Mouse (Mus musculus) ovary, postnatal 10 days (tissue): ENCODE data around the gene Yjefn3.

Source experiments
- DNase-seq: peaks from one replicate; pipeline ENCODE4 v3.0.0; 2022; ENCODE audit warnings: low spot score

Gene Yjefn3

DNA sequence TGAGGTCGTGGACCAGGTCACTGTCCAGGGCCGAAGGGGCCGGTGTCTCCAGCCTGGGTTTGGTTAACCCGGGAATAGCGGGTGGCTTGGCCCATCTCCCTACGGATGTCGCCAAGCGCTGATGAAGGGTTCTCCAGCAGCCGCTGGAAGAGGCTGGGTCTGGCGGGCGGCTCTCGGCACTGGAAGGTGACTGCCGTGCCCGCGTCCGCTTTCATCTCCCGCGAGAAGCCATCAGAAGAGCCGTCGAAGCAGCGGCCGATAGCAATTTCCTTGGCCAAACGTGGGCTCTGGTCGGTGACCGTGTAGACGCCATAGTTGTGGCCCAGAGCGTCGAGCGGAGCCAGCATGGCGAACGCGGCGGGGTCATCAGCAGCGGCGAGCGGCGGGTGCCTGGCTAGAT is 21.7 kb downstream of the Yjefn3 start:
- no peak for DNase-seq

DNA sequence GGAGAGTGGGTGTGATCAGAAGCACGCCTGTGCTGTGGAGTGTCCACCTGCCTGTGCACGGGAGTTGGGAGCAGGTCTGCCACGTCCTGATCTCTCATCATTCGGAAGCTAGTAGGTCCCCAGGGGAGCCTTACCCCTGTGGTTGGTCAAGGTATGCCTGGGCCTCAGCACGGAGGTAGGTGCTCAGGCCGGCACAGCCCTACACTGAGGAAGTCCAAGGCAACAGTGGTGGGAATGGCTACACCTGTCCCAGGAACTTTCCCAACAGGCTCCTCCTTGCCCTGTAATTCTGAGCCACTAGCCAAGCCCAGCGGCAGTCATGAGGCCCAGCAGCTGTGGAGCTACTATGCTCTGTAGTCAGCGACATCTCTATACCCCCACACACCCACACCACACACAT is 22.8 kb downstream of the Yjefn3 start:
- no peak for DNase-seq

DNA sequence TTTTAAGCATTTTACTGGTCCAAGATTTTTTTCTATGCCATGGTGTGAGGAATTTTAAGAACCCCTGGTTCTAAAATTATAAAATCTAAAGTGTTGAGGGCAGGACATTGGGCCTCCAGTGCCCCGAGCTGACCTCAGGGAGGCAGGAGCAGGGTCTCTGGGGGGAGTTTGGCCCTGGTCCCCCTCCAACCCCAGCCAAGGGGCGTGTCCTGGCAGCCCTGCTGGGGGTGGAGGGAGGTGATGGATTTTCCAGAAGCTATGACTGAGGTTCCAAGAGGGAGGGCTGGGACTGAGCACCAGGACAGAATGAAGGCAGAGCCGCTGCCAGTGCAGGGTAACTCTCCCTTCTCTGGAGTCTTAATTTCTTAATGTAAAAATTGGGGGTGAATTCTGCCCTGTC is 24.5 kb downstream of the Yjefn3 start:
- DNase-seq: no peak

DNA sequence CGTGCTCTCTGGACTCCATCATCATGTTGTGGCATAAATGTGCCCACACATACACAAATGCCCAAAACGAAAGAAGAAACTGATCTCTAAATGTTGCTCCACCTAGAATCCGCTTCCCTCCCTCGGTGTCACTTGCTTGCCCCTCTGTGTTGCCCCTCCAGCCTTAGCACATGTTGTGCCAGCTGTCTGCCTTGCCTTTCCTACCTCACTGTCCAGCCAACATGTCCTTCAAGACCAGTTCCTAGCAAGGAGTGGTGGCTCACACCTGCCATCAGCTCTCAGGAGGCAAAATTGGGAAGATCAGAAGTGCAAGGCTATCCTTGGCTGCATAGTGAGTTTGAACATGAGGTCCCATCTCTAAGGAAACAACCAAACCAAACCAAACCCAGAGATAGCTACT is 25.1 kb downstream of the Yjefn3 start:
- DNase-seq: no peak

DNA sequence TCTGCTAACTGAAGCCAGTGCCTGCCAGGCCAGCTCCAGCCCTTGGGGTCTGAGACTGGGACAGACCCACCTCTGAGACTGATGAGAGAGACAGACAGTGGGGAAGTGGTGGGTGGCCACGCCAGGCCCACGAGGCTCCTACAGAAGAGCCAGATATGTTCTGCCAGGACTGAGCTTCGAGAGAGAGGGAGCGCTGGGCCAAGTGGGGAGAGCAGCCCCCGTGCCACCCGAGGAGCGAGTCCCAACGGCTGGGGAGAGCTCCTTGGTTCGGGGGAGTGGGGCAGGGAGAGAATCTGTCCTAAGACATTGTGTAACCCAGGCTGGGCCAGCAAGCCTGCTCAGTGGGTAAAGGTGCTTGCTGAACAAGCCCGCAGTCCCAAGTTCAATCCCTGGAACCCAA is 25.5 kb downstream of the Yjefn3 start:
- no peak for DNase-seq

DNA sequence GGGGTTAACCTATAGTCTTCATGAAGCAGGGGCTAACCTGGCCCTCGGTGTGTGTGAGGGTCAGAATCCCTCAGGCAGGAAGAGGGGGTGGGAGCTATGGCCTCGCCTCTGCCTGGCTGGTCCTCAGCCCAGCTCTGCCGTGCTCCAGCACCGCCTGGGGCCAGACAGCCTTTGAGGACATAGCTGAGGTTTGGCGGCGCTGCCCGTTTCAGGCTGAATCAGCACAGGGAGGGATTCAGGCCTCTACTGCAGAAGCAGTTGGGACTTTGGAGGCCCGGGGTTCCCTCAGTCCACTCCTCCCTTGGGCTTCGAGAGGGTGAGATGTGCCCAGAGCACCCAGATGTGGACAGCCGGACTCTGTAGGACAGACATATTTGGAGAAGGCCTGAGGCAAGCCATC is 26.4 kb downstream of the Yjefn3 start:
- no peak for DNase-seq

DNA sequence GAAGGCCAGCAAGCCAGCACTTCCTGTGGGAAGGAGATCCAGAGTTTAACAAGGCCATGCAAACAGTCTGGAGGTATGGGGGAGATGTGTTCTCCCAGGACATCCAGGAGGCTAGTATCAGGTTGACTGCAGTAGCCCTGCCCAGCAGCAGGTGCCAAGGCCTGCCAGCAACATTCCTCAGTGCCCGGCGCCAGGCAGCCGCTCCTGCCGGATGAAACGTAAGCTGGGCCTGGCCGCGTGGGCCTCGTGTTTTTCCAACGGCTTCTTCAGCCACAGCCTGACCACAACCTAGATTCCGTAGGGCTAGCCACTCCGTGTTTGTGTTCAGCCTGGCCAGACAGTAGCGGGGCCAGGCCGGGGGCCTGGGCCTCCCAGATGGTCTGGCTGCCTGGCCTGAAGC is 27.9 kb downstream of the Yjefn3 start:
- no peak for DNase-seq

DNA sequence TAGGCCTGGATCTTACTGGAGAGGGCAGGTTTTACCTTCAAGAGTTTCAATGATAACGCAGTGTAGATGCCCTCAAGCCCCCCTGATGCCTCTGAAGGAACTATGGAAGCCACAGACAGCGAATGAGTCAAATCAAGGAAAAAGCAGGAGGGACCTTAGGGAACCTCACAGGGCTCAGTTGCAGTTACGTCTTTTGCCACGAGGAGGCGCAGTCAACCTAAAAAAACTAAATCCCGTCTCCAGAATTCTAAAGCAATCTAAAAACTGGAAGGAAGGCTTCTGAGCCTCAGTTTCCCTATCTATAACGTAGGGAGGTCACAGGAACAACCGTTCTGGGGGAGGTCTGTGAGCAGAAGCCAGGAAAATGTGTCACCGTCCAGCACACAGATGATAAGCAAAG is 28.4 kb downstream of the Yjefn3 start:
- DNase-seq: no peak

DNA sequence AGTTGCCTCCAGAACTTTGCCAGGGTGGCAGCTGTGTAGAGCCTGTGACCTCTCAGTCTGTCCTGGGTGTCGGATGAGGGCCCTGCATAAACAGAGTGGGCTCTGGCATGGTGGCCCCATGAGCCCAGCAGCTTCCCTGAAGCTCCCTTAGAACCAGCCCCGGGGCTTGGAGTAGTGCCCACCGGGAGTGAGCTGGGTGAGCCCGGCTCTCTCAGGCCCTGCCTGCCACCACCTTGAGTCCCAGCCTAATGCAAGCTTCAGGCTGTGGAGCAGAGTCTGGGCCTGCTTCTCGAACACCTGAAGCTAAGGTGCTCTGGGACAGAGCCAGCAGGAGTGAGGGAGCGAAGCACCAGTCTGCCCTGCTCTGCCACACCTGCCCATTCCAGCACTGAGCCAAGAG is 31.6 kb downstream of the Yjefn3 start:
- no peak for DNase-seq

DNA sequence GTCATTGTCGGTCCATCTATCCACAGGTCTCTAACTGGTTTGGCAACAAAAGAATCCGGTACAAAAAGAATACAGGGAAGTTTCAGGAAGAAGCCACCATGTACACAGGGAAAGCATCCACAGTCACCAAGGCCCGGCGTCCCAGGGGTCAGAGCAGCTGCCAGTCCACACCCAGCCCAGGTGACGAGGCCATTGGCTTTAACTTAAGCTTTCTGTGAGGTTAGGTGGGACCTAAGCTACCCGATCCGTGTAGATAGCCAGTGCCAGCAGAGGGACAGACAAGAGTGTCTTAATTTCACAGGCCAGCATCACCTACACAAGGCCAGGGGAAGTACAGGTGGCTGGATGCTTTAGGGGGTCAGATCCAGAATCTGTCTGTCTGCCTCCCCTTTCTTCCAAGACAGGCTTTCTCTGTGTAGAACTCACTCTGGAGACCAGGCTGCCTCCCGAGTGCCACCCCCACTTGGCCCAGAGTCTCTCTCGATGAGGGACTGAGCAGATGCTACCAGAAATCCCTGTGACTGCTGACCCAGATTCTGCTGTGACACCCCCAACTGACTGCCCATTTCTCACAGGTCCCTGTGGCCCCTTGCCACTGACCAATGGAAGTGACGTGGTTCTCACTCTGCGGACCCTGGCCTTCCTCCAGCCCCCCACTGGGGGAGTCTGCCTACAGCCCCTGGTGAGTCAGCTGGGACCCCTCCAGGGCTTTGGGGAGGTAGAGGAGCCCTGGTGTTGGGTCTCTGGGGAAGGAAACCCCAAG is 32.3 kb downstream of the Yjefn3 start:
- DNase-seq: no peak

DNA sequence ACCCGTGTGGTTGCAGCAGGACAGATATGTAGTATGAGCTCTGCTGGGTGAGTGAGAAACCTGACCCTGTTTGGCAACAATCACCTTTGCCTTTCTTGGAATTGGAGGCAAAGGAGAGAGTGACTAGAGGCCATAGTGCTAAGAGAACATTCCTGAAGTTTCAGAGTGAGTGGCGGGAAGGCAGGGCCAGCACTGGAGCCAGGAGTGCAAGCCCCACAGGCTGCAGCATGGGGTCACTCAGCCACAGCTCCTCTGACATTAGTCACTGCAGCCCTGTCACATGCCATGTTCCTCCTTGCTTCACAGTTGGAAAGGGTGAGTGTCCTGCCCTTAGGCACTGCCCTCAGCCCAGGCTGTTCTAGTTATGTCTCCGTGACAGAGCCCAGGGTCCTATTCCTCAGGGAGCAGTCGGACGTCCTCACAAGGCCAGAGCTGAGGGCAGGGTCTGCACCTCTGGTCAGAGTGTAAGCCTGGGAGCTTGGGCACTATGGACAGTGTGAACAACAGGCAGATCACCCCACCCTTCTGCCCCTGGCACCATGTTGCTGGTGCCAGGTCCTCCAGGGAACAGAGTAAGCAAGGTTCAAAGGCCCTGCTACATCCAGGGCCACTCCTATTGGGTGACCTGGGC is 34.7 kb downstream of the Yjefn3 start:
- DNase-seq: no peak

DNA sequence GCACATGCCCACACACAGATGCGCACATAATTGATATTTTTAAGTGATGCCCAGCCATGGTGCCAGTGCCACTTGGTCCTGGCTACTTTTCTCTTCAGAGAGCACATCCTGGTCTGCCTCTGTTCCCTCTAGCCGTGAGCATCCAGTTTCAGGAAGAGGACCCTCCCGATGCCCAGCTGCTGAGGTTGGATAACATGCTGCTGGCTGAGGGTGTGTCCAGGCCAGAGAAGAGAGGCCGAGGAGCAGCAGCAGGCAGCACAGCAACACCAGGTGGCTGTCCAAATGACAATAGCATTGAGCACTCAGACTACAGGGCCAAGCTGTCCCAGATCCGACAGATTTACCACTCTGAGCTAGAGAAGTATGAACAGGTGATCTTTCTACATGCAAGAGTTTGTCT is 38.3 kb downstream of the Yjefn3 start:
- no peak for DNase-seq

DNA sequence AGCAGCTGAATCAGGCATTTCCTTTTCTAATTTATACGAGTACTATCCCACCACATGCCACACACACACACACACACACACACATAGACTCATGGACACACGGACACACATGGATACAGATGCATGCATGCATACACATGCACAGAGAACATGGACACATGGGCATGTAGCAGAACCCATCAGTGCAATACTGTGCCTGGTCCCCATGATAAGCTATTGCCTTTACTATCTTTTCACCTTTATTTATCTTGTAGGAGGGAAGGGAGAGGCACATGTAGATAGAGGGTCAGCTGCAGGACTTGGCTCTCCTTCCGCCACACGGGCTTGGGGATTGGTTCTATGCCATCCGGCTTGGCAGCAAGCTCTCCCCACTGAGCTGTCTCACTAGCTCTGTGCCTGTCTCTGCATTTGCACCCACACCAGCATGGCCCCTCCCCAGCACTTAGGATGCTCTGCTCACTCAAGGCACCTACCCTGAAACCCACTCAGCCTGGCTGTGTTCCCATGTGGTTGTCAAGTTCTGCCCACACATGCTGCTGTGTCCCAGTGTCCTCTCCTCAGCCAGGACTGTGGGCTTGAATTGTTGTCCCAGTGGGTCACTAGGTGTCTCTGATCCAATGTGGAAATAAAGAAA is 39.0 kb downstream of the Yjefn3 start:
- no peak for DNase-seq

DNA sequence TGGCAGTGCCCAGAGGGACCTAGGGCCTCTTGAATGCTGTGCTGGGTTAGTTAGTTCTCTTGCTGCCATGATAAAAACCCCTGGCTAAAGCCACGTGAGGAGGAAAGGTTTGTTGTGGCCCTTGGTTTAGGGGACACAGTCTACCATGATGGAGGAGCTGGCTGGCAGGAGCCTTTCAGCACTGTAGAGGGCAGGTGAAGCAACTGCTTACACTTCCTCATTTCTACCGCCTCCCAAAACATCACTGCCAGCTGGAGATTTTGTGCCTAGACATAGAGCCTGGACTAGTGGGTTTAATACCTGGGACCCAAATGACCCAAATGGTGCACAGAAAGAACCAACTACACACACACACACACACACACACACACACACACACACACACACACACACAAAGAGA is 41.3 kb downstream of the Yjefn3 start:
- no peak for DNase-seq

DNA sequence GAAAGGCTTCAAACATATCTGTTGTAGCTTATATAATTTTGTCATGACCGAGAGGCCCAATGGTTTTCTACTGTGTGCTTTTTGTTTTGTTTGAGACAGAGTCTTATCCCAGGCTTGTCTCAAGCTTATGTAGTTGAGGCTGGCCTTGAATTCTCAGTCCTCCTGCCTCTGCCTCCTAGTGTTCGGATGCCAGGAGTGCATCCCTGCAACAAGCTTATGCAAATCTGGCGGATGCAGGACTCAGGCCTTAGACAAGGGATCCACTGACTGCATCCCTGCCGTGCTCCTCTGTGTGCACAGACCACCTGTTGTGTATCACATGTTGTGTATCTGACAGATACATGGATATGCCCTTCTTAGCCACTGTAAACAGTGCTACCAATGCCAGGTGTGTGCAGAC is 41.7 kb downstream of the Yjefn3 start:
- DNase-seq: no peak

DNA sequence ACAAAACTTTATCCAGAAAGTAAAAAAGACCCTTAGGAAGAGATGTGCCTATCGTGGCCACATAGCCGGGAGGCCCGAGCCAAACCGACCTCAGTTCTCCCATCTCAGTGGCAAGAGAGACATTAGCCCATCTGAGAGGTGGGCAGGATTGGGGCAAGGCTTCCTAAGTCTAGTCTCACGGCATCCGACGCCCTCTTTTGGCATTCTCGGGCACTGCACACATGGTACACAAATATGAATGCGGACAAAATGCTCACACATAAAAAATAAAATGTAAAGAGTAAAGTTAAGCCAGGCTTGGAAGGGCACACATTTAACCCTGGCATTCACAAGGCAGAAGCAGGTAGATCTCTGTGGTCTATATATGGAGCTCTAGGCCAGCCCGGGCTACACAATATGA is 48.6 kb downstream of the Yjefn3 start:
- no peak for DNase-seq

DNA sequence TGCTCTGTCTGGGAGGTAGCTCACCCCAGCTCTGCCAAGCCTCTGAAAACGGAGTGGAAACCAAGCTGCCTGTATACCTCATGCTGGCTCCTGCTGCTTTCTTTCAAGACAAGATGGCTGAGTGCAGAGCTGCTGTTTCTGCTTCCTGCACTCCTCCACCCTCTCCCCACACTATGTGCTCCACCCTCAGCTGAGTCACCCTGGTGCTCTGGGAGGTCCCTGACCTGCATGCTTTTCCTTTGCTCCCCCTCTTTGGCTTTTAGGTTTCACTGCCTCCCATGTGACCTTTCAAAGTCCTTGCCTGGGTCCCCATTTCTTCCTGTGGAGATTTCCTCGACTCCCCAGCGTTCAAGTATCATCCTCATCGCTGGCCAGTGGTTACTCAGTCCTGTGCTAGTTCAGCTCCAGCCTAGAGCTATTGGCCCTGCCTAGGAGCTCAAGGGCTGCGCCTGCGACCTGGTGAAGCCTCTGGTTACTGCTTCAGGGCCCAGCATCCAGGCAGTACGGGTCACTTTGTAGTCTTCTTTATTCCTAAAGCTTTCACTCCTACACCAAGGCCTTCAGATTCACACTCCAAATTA is 51.5 kb downstream of the Yjefn3 start:
- no peak for DNase-seq

DNA sequence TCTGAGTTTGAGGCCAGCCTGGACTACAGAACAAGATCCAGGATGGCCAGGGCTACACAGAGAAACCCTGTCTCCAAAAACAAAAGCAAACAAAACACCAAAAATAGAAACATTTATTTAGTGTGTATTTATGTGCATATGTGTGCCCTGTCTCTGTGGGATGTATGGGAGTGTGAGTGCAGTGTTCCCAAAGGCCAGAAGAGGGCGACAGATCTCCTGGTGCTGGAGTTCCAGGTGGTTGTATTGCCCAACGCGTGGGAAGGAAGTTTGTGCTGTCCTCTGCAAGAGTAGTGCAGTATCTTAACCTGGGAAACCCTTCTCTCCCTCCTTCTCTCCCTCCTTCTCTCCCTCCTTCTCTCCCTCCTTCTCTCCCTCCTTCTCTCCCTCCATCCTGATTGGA is 52.6 kb downstream of the Yjefn3 start:
- DNase-seq: no peak

DNA sequence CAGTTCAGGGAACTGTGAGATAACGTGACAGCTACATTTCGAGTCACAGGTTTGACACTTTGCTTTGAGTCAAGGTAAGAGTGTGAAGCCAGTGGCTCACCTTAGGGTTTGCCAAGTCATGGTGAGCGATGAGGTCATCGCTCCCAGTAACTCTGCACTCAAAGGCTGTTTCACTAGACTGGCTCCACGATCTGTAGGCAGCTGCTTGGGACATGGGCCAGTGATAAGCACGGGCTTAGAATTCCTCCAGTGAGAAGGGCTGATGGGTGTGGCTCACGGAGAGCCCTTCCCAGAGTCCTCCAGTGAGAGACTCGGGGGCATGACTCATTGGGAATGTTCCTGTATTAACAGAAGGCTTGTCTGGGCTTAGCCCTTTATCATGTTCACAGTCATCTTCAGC is 53.6 kb downstream of the Yjefn3 start:
- DNase-seq: no peak

DNA sequence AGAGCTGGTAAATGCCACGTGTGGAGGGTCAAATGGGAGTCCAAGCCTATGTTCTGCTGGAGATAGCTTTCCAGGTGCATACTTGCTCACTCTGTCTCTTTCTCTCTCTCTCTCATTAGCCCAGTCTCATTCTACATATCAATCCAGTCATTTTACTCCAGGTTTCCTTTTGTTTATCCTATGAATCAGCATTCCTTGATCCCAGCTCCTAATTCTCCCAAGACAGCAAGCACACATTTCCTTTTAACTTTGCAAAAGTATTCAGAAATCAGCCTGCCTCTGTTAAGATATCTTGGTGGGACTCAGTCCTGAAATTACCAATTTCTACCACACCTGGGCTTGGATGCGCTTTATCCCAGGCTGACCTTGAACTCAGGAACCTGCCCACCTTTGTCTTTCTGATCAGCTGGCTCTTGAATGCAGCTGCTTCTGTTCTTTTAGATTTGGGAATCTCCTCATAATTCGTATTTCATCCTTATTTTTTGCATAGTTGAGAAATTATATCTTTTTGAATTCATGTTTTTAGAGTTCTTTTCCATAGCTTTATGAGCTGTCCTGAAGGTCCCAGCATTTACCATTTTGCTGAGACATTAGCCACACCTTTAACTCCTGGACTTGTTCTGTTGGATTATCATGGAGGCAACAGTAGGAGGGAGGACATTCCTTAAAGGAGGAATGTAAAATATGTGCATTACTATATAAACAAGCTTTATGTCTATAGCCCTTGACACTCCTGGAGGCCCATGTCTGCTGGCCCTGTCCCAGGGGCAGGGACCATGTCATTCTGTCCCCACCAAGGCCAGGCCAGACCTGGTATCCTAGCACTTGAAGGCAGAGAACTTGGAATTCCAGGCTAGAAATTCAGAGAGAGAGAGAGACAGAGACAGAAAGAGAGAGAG is 55.1 kb downstream of the Yjefn3 start:
- no peak for DNase-seq
